Mouse (Mus musculus) C2C12 (cell line): Measurements from ENCODE around the gene Ephx4.

Experiments used
- CEBPB ChIP-seq: IDR thresholded peaks from one replicate; pipeline ENCODE4 v1.6.1; 2011; ENCODE audit warnings: low read depth, mild to moderate bottlenecking, control low read depth, moderate library complexity
- CTCF ChIP-seq: IDR thresholded peaks from one replicate; pipeline ENCODE4 v1.5.1; 2011; ENCODE audit not compliant: control insufficient read depth, insufficient read depth, insufficient read length
- MAX ChIP-seq: IDR thresholded peaks from one replicate; pipeline ENCODE4 v1.6.1; 2011; ENCODE audit warnings: mild to moderate bottlenecking, control low read depth
- MYOD1 ChIP-seq: IDR thresholded peaks from one replicate; pipeline ENCODE4 v1.6.1; 2011; ENCODE audit warnings: low read depth; ENCODE audit not compliant: control insufficient read depth, insufficient read length
- MYOG ChIP-seq: IDR thresholded peaks from one replicate; pipeline ENCODE4 v1.6.1; 2011; ENCODE audit not compliant: control insufficient read depth, insufficient read length; ENCODE audit errors: extremely low read depth
- USF1 ChIP-seq: IDR thresholded peaks from one replicate; pipeline ENCODE4 v1.6.1; 2011; ENCODE audit warnings: low read depth, mild to moderate bottlenecking, control low read depth, moderate library complexity

DNA sequence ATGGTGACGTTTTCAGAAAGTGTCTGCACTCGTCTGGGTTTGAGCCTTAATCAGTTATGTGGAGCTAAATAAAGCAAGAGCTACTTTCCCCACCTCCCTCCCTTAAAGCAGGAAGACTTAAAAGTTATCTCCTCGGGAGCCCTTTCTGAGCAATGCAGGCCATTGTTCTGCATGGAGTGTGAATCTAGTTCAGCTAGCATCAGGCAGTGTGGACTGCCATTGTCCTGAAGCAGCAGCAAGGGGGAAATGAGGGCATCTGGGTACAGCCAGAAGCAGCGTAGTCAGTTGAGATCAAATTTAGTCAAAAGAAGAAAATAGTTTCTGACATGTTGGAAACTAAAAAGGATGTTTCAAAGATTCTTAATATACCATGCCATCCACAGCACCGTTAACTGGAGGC is 64.0 kb downstream of the Ephx4 start:
- TF ChIP-seq MAX: no peak
- TF ChIP-seq CTCF: no peak
- TF ChIP-seq MYOG: no peak
- TF ChIP-seq USF1: no peak
- TF ChIP-seq CEBPB: no peak
- TF ChIP-seq MYOD1: no peak
